Mouse (Mus musculus): ENCODE measurements at regions not wholly inside any gene's neighbourhood (a gene's known extent, or its start where the extent isn't known, plus 50 kb on each side); places are given as distances from the start of the nearest gene placed in this dataset.

GRCm38 (mm10) chr13:57089381-57090075 lies 193.7 kb upstream of the Trpc7 start:
- no peaks in the 10 kb centered on the region for H3K9me3 ChIP-seq (ENCODE audit: low read length)
- no peak for TF ChIP-seq CTCF (IDR thresholded peaks at IDR 0.05; ENCODE audit: low read depth)
- H3K9ac ChIP-seq, result no peak overlapping the region
- no peak overlapping the region for H3K4me2 ChIP-seq (ENCODE audit: low read depth)
- H3K36me3 ChIP-seq (ENCODE audit: insufficient read depth), result no peaks in the 10 kb centered on the region
- ATAC-seq (no peak), DNase-seq (no peak)
- WGBS, result 82% methylated on average over 13 of the region's 13 CpGs
- H3K4me3 ChIP-seq (ENCODE audit: low read depth, low read length), result no peak overlapping the region
- no peak overlapping the region for H3K27ac ChIP-seq (ENCODE audit: low read depth, low read length)
- H3K27me3 ChIP-seq (ENCODE audit: insufficient read depth, low read length), result no peaks in the 10 kb centered on the region
- H3K4me1 ChIP-seq (ENCODE audit: insufficient read depth), result no peaks in the 10 kb centered on the region

DNA sequence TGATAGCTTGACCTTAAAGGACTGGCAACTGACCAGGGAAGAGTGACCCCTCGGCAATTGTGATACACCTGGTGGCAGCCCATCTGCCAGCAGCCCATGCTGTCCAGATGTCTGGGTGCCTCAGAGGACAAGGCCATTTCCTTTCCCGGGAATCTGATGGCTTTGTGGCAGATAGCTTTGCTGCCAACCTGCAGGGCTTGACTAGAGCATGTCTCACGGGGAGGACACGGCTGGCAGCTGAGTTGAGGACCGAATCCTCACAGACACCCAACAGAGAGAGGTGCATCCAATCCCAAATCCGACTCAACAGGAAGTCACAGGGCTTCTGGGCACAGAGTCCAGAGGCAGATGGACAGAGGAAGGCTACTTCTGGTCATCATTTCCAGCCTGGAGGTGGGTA lies 192.2 kb upstream of the Trpc7 start:
- Histone ChIP-seq H3K9ac (no peak overlapping the region), H3K9me3 (ENCODE audit: low read length) (no peaks in the 10 kb centered on the region), H3K4me2 (ENCODE audit: low read depth) (no peak overlapping the region), H3K36me3 (ENCODE audit: insufficient read depth) (no peaks in the 10 kb centered on the region), H3K4me3 (ENCODE audit: low read depth, low read length) (no peak overlapping the region), H3K27ac (ENCODE audit: low read depth, low read length) (no peak overlapping the region), H3K27me3 (ENCODE audit: insufficient read depth, low read length) (no peaks in the 10 kb centered on the region), H3K4me1 (ENCODE audit: insufficient read depth) (no peaks in the 10 kb centered on the region)
- no peak for TF ChIP-seq CTCF (IDR thresholded peaks at IDR 0.05; ENCODE audit: low read depth)
- DNase-seq, result no peak
- ATAC-seq, result no peak
- WGBS, result 86% methylated on average over 6 of the region's 6 CpGs

DNA sequence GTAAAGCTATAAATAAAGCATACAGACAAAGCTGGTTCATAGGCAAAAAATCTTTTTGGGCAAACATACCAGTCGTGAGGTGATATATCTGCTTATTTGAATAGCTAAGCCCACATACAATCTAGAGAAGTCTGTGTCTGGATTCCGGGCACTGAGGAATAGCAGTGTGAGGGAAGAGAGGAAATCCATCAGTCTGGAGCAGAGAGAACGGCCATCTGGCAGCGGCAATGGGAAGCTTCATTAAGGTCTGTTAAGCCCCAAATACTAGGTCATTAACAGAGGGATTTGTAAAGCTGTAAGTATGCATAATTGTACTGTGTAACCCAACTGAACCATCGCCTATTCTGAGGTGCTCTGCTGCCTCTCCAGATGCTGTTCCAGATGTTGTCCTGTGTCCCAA lies 191.6 kb upstream of the Trpc7 start:
- Histone ChIP-seq H3K4me2 (ENCODE audit: low read depth) (no peak overlapping the region), H3K27me3 (ENCODE audit: insufficient read depth, low read length) (no peaks in the 10 kb centered on the region), H3K9me3 (ENCODE audit: low read length) (no peaks in the 10 kb centered on the region), H3K4me1 (ENCODE audit: insufficient read depth) (no peaks in the 10 kb centered on the region), H3K9ac (no peak overlapping the region), H3K27ac (ENCODE audit: low read depth, low read length) (no peak overlapping the region), H3K36me3 (ENCODE audit: insufficient read depth) (no peaks in the 10 kb centered on the region), H3K4me3 (ENCODE audit: low read depth, low read length) (no peak overlapping the region)
- no peak for TF ChIP-seq CTCF (IDR thresholded peaks at IDR 0.05; ENCODE audit: low read depth)
- DNase-seq, result no peak
- no peak for ATAC-seq
- WGBS, result 44% methylated on average over 5 of the region's 5 CpGs

DNA sequence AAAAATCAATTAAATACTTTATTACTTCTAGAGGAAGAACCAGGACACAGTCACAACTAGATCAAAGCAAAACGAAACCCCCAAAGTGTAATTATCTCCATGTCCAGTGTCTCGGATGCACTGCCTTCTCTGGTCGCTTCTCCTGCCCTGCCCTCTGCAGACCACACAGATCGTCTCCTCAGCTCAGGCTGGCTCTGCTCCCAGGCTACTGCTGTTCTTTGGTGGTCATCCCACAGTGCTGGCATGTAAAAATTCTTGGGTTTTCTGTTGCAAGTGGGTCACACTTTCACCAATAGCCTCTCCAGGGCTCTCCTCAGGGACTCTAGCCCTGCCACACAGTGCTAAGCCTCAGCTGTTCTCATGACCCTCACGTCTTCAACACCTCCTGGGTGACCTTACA lies 188.0 kb upstream of the Trpc7 start:
- no peaks in the 10 kb centered on the region for H3K36me3 ChIP-seq (ENCODE audit: insufficient read depth)
- peaks cover 7% of the 10 kb centered on the region; the same call in 1 of the 2 replicates for H3K4me1 ChIP-seq (ENCODE audit: insufficient read depth)
- H3K4me2 ChIP-seq (ENCODE audit: low read depth), result no peak overlapping the region
- no peak overlapping the region for H3K27ac ChIP-seq (ENCODE audit: low read depth, low read length)
- DNase-seq (no peak), ATAC-seq (no peak)
- H3K27me3 ChIP-seq (ENCODE audit: insufficient read depth, low read length), result no peaks in the 10 kb centered on the region
- no peak for TF ChIP-seq CTCF (IDR thresholded peaks at IDR 0.05; ENCODE audit: low read depth)
- WGBS, result 78% methylated on average over 5 of the region's 5 CpGs
- no peak overlapping the region for H3K9ac ChIP-seq
- no peak overlapping the region for H3K4me3 ChIP-seq (ENCODE audit: low read depth, low read length)
- no peaks in the 10 kb centered on the region for H3K9me3 ChIP-seq (ENCODE audit: low read length)

- ATAC-seq, result no peak
- no peaks in the 10 kb centered on the region for H3K9me3 ChIP-seq (ENCODE audit: low read length)
- H3K4me1 ChIP-seq (ENCODE audit: insufficient read depth), result 0 out of 2 replicates have a peak, but pooled peaks cover 3% of the 10 kb centered on the region
- no peaks in the 10 kb centered on the region for H3K36me3 ChIP-seq (ENCODE audit: insufficient read depth)
- H3K27me3 ChIP-seq (ENCODE audit: insufficient read depth, low read length), result no peaks in the 10 kb centered on the region
- no peak for DNase-seq
- 87% methylated on average over 5 of the region's 5 CpGs for WGBS
- no peak for TF ChIP-seq CTCF (IDR thresholded peaks at IDR 0.05; ENCODE audit: low read depth)
- no peak overlapping the region for H3K4me3 ChIP-seq (ENCODE audit: low read depth, low read length)
- no peak overlapping the region for H3K4me2 ChIP-seq (ENCODE audit: low read depth)
- H3K27ac ChIP-seq (ENCODE audit: low read depth, low read length), result no peak overlapping the region
- no peak overlapping the region for H3K9ac ChIP-seq
Observed at GRCm38 (mm10) chr13:57070479-57070878, 174.7 kb upstream of the Trpc7 start.

DNA sequence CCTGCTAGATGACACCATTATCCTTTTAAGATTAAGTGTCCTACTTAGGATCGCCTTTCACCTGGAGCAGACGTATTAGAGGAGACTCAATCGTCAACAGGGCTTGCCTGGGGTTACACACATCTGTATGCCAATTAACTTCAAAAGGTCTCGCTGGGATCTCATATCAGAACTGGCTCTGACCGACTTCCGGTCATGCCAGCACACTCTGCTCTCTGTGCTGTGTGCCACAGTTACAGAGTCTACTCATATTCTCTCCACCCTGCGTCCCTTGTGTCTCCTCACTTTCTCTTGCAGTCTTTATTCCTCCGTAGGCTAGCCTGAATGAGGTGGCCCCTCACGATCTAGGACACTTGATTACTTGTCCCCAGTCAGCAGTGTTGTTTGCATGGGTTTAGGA lies 165.9 kb upstream of the Trpc7 start:
- H3K4me1 ChIP-seq (ENCODE audit: insufficient read depth), result peaks cover 7% of the 10 kb centered on the region
- H3K9ac ChIP-seq, result no peak overlapping the region
- no peak for ATAC-seq
- H3K27me3 ChIP-seq (ENCODE audit: insufficient read depth, low read length), result no peaks in the 10 kb centered on the region
- no peak for DNase-seq
- WGBS, result 77% methylated on average over 9 of the region's 9 CpGs
- H3K4me2 ChIP-seq (ENCODE audit: low read depth), result no peak overlapping the region
- no peak overlapping the region for H3K27ac ChIP-seq (ENCODE audit: low read depth, low read length)
- no peaks in the 10 kb centered on the region for H3K9me3 ChIP-seq (ENCODE audit: low read length)
- TF ChIP-seq CTCF (IDR thresholded peaks at IDR 0.05; ENCODE audit: low read depth), result no peak
- no peak overlapping the region for H3K4me3 ChIP-seq (ENCODE audit: low read depth, low read length)
- no peaks in the 10 kb centered on the region for H3K36me3 ChIP-seq (ENCODE audit: insufficient read depth)

DNA sequence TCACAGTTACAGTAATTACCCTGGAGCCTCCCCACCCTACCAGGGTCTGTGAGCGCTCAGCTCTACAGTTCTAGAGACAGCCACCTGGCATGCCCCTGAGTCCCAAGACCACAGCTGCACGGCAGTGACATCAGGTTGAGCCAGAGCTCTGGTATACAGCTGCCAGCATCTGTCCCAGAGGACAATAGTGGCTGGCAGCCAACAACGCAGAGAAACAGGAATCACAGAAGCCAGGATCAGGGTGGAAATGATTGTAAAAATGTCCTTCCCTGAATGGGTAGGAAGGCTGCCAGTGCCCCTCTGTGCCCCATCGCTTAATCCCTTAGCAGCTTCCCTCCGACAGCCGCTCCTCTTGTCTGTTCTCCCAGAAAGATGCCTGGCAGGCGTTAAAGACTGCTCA lies 165.3 kb upstream of the Trpc7 start:
- no peaks in the 10 kb centered on the region for H3K9me3 ChIP-seq (ENCODE audit: low read length)
- H3K27me3 ChIP-seq (ENCODE audit: insufficient read depth, low read length), result no peaks in the 10 kb centered on the region
- 27% methylated on average over 7 of the region's 7 CpGs for WGBS
- peaks cover 12% of the 10 kb centered on the region for H3K4me1 ChIP-seq (ENCODE audit: insufficient read depth)
- peak; percentile 74 for ATAC-seq
- H3K36me3 ChIP-seq (ENCODE audit: insufficient read depth), result no peaks in the 10 kb centered on the region
- H3K9ac ChIP-seq, result no peak overlapping the region
- H3K27ac ChIP-seq (ENCODE audit: low read depth, low read length), result no peak overlapping the region
- DNase-seq, result peak; percentile 40
- H3K4me2 ChIP-seq (ENCODE audit: low read depth), result no peak overlapping the region
- H3K4me3 ChIP-seq (ENCODE audit: low read depth, low read length), result no peak overlapping the region
- TF ChIP-seq CTCF (IDR thresholded peaks at IDR 0.05; ENCODE audit: low read depth), result no peak

All from forebrain, postnatal 0 days (tissue).